Mouse (Mus musculus) embryonic fibroblast, embryonic 13.5 days (primary cell): ENCODE results near the gene 5430419D17Rik.

Experiments
- CTCF ChIP-seq: IDR thresholded peaks from 2 replicates; pipeline ENCODE4 v1.5.1; 2011; ENCODE audit warnings: mild to moderate bottlenecking, control low read depth, low read length, moderate library complexity, borderline replicate concordance; ENCODE audit not compliant: insufficient read depth
- POLR2A ChIP-seq: IDR thresholded peaks from 2 replicates; pipeline ENCODE4 v1.6.1; 2011; ENCODE audit warnings: low read depth, mild to moderate bottlenecking, control low read depth, low read length, moderate library complexity

GRCm38 (mm10) chr7:131327054-131327453, 152.9 kb downstream of the 5430419D17Rik start:
- TF ChIP-seq CTCF (no peak), POLR2A (no peak)
